ENCODE assay signal across 9 mouse cellular contexts in the genomic region with DNA sequence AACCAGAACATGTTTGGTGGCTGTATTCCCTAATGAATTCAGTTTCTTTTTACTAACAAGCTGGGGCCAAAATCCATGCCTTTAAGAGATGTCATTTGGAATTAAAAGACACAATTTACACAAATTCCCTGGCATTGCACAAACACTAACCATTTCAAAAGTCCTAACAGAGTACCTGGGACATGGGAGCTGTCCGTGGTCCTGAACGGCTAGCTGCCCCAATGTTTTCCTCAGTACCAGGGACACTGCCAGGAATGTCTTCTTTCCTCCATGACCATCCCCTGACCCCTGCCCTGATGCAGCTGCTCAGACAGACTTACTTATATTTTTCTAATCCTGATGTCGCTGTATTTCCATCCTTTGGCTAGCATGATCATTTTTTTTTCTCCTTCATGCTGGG. TPM values are rescaled to one million over a fixed set of nuclear protein-coding genes. Genes with fewer than 3 reads are reported as not detected.
DNase-seq lines count a peak whose midpoint lies in the region; ATAC-seq lines count a peak whose summit lies in the region.
"Had no signal": no experiment of that assay in that cellular context is flagged by ENCODE, and none has a peak within 500 bp of the region (broad histone marks: within the 10 kb centered on the region; RNA-seq: fewer than 3 reads in every experiment).

No protein-coding gene starts in this region.

- H3K4me2 ChIP-seq in liver, embryonic 12.5 days = no peak overlapping the region

- no peak overlapping the region for H3K27ac ChIP-seq in liver, embryonic 12.5 days
- H3K27ac ChIP-seq: layer of hippocampus, adult 2 months had no signal

- no peaks in the 10 kb centered on the region for H3K9me3 ChIP-seq in liver, embryonic 12.5 days (replicated peaks)

- H3K36me3 ChIP-seq in liver, embryonic 12.5 days = no peaks in the 10 kb centered on the region

- no peak overlapping the region for H3K9ac ChIP-seq in liver, embryonic 12.5 days

- 9% methylated on average over 3 of the region's 3 CpGs for WGBS in liver, embryonic 12.5 days (ENCODE audit: insufficient replicate concordance)

- no peaks in the 10 kb centered on the region for H3K27me3 ChIP-seq in liver, embryonic 12.5 days (replicated peaks)

- no peak for ATAC-seq in liver, embryonic 12.5 days
- ATAC-seq in megakaryocyte-erythroid progenitor cell, adult 5-6 weeks (replicated peaks; ENCODE audit: low FRiP score, low TSS enrichment, poor library complexity, severe bottlenecking) = no peak
- no peak for ATAC-seq in cerebellum, adult (ENCODE audit: insufficient number of reproducible peaks, low FRiP score, low TSS enrichment)

- DNase-seq in liver (peak; percentile 53), NIH3T3 (ENCODE audit: low read depth) (peak; percentile 73)
- peak; percentile 22 for DNase-seq in c-Kit-positive CD71-negative TER-119-negative erythroid progenitor cells, embryonic 14.5 days (ENCODE audit: low read depth)
- DNase-seq in mesoderm, embryonic 11.5 days (ENCODE audit: low read depth, low spot score) = peak; percentile 87

- no peak overlapping the region for H3K4me3 ChIP-seq in liver, embryonic 12.5 days
- H3K4me3 ChIP-seq: layer of hippocampus, adult 2 months had no signal

- H3K4me1 ChIP-seq in liver, embryonic 12.5 days = no peaks in the 10 kb centered on the region

RNA-seq across cellular contexts. Expression of a gene that starts 43.5 kb away (rescaled TPM):
- polyA plus RNA-seq in liver, embryonic 12.5 days (2016; fragmentation: Nextera tagmentation; extraction: Ambion mirVana) = not detected in 2 replicates
- not detected in 2 replicates for total RNA-seq in megakaryocyte-erythroid progenitor cell, adult 5-6 weeks (2014; fragmentation: Nextera tagmentation)
- not detected in 2 replicates for total RNA-seq in megakaryocyte-erythroid progenitor cell, adult 5-6 weeks (2017)
- total RNA-seq: layer of hippocampus, adult 2 months had no signal
- polyA plus RNA-seq: stomach, embryonic 16.5 days had no signal

Comparison
In these comparisons a context has a peak if more than half of its experiments do, and no peak if none do; other contexts are left out.
1. DNase-seq: peak in every context shown above with its lines; median percentile 87 in mesoderm, embryonic 11.5 days; 73 in NIH3T3; 53 in liver; 22 in c-Kit-positive CD71-negative TER-119-negative erythroid progenitor cells, embryonic 14.5 days.